Mouse (Mus musculus) forebrain, embryonic 10.5 days (tissue): ENCODE measurements around the gene Xkr8. TPM values are rescaled to one million over a fixed set of nuclear protein-coding genes. Genes with fewer than 3 reads are reported as not detected.
"Not testable (repeated sequence)": the region's sequence is repeated elsewhere in the genome, so short reads cannot be mapped to it uniquely, and the experiment has no call there.

Experiments used
- DNase-seq: peaks from one replicate; pipeline ENCODE4 v3.0.0-alpha.2; 2017; ENCODE audit warnings: low spot score; ENCODE audit errors: extremely low spot score
- H3K27ac ChIP-seq: fragments of 300-500 bp; sonication (generic); 2 replicates; pipeline ENCODE4 v1.5.1; 2016; ENCODE audit warnings: mild to moderate bottlenecking
- H3K27me3 ChIP-seq: fragments of 300-500 bp; sonication (generic); 2 replicates; pipeline ENCODE4 v1.6.1; 2016; ENCODE audit warnings: mild to moderate bottlenecking; ENCODE audit not compliant: poor library complexity, severe bottlenecking
- H3K36me3 ChIP-seq: fragments of 300-500 bp; sonication (generic); replicated peaks from 2 replicates; pipeline ENCODE4 v1.6.1; 2016; ENCODE audit warnings: mild to moderate bottlenecking, moderate library complexity
- H3K4me1 ChIP-seq: fragments of 300-500 bp; sonication (generic); 2 replicates; pipeline ENCODE4 v1.6.1; 2016
- H3K4me3 ChIP-seq: fragments of 300-500 bp; sonication (generic); 2 replicates; pipeline ENCODE4 v1.5.1; 2016; ENCODE audit warnings: mild to moderate bottlenecking, moderate library complexity
- H3K9me3 ChIP-seq: fragments of 300-500 bp; sonication (generic); 2 replicates; pipeline ENCODE4 v1.6.1; 2016; ENCODE audit warnings: mild to moderate bottlenecking, moderate library complexity
- WGBS: fragments of 180-500 bp; shearing (Covaris S2); methylation state at CpG from one replicate; pipeline ENCODE4 v1.1.7; 2016; 5-methylcytosine and 5-hydroxymethylcytosine counted together
- polyA plus RNA-seq: library from polyadenylated mRNA; unstranded; fragments of >200 nt; fragmentation: Nextera tagmentation; extraction: Ambion mirVana; gene quantifications from 2 replicates; pipeline ENCODE4 v1.2.1, GENCODE M21; 2016

The Xkr8 gene
- 4.4 and 5.0 TPM in 2 replicates for polyA plus RNA-seq

DNA sequence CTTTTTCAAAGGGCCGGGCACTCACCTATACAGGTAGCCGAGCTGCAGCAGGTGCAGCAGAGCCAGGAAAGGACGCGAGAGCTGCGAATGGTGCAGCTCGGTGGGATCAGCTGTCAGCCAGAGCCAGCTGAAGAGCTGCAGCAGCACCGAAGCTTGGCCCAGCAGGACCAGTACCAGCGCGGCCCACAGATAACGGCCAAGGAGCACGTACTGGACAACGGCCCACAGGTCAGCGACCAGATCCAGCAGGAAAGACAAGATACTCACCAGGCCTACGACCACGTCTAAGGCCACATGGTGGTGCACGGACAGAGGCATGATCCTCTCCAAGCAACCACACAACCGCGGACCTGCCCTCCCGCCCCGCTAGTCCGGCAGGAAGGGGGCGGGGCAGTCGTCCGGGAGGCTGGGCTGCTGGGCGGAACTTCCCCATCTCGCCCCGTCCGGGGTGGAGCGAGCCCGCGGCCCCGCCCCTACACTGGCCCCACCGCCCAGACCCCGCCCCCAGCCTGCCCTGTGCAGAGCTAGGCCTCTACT is at the start of gene Xkr8:
Gene Xkr8, minus strand, starts transcription at position 399 of the 537 bp plus-strand sequence.
- 3% methylated on average over 34 of the region's 34 CpGs for WGBS
- peak within 1 kb of the TSS; percentile 55 for H3K4me3 ChIP-seq
- H3K4me1 ChIP-seq, result peaks cover 25% of the 10 kb centered on the region
- H3K27me3 ChIP-seq, result no peaks in the 10 kb centered on the region
- H3K9me3 ChIP-seq, result no peaks in the 10 kb centered on the region
- H3K36me3 ChIP-seq, result peaks cover 10% of the 10 kb centered on the region
- DNase-seq, result peak; percentile 85
- peak within 1 kb of the TSS; percentile 37 for H3K27ac ChIP-seq

DNA sequence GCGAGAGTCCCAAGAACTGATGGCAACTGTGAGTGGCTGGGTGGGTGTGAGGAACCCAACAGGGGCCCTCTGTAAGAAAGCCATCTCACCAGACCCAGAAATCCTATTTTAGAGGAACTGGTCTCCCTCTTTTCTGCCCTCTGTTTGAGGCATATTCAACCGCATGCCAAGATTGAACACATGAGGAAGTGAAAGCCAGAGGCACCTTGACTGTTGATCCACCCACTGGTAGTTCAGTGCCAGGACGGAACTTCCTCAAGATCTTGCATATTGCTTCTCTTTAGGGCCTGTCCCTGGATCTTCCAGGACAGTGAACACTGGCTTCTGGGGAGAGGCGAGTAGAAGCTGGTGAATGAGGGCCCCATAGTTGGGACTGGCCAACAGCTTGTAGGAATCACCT is 47.9 kb upstream of the Xkr8 start:
- Histone ChIP-seq H3K27me3 (no peaks in the 10 kb centered on the region), H3K27ac (no peak overlapping the region), H3K4me3 (no peak overlapping the region), H3K36me3 (peaks cover 55% of the 10 kb centered on the region), H3K4me1 (no peaks in the 10 kb centered on the region), H3K9me3 (no peaks in the 10 kb centered on the region)
- WGBS, result 91% methylated on average over 4 of the region's 4 CpGs
- no peak for DNase-seq

DNA sequence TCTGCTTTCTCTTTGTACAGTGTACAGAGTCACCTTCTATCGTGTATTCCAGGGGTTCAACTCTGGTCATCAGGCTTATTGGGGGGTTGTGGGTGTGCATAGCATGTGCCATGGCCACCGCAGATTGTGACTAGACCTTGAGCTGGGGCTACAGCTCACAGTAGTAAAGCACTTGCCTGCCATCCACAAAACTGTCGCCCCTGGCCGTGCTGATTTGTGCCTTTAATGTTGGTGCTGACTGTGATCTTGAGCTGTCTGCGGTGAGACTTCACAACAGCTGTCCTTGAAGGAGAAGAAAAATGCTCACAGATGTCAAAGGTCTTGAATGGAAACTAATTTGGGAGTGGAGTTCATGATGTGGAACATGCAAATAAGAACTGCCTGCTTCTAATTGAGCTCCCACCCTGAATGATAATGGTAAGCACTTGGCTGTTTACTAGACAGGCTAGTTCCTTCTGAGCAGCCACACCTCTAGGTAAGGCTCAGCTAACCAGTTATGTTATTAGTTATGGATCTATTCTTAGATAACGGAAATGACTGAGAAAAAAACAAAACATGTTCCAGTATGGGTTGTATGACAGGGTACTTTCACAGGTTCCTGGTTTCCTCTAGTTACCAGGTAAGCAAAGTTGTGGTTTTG is 46.3 kb upstream of the Xkr8 start:
- Histone ChIP-seq H3K4me3 (no peak overlapping the region), H3K9me3 (no peaks in the 10 kb centered on the region), H3K27ac (no peak overlapping the region), H3K4me1 (no peaks in the 10 kb centered on the region), H3K27me3 (no peaks in the 10 kb centered on the region), H3K36me3 (peaks cover 71% of the 10 kb centered on the region)
- no peak for DNase-seq
- 95% methylated on average over 6 of the region's 6 CpGs for WGBS

DNA sequence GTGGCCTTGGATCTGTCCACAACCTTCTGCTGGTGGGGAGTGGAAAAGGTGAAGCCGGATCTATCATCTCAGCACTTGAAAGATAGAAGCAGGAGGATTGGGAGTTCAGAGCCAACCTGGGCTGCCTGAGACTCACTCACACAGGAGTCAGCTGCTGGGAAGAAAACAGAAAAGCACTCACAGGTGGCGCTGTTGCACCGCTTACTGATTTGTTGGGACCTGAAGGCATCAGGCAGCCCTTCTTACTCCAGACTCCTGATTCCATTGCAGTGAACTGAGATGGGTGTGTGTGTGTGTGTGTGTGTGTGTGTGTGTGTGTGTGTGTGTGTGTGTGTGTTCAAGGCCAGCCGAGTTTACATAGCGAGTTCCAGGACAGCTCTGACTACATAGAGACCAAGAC is 44.4 kb upstream of the Xkr8 start:
- Histone ChIP-seq H3K9me3 (no peaks in the 10 kb centered on the region), H3K4me3 (no peak overlapping the region), H3K36me3 (peaks cover 90% of the 10 kb centered on the region), H3K27ac (no peak overlapping the region), H3K27me3 (no peaks in the 10 kb centered on the region), H3K4me1 (no peaks in the 10 kb centered on the region)
- WGBS, result 84% methylated on average over 5 of the region's 5 CpGs
- no peak for DNase-seq

DNA sequence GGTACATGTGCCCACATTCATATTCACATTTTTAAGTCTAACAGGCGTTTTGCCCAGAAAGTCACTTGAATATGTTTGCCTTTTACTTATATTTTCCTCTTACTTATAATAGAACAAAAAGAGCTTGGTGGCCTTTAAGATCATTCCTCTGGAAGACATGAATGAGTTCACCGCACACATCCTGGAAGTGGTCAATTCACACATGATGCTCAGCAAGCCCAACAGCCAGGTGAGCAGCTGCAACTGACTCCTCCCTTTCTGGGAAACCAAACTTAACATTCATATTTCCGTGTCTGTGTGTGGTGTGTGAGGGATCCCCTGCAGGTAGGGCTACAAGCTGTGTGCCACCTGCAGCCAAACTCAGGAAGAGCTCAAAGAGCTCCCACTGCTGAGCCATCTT is 42.6 kb upstream of the Xkr8 start:
- Histone ChIP-seq H3K4me3 (no peak overlapping the region), H3K4me1 (no peaks in the 10 kb centered on the region), H3K36me3 (peaks cover 100% of the 10 kb centered on the region), H3K27me3 (no peaks in the 10 kb centered on the region), H3K9me3 (no peaks in the 10 kb centered on the region), H3K27ac (no peak overlapping the region)
- no peak for DNase-seq
- 90% methylated on average over 3 of the region's 3 CpGs for WGBS

DNA sequence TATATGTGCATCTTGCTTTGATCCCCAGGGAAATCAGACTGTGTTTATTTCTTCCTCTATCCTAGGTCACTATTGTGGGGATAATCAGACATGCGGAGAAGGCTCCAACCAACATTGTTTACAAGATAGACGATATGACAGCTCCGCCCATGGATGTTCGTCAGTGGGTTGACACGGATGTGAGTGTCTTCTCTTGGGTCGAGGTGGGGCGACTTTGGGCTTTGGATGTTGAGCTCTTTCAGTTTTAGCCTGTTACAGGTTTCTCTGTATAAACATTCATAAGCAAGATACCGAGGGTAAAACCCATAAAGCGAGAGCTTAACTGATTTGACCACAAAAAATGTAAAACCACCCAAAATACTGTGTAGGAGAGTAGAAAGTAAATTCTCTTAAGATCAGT is 39.4 kb upstream of the Xkr8 start:
- Histone ChIP-seq H3K27ac (no peak overlapping the region), H3K27me3 (no peaks in the 10 kb centered on the region), H3K36me3 (peaks cover 73% of the 10 kb centered on the region), H3K4me1 (peaks cover 9% of the 10 kb centered on the region), H3K9me3 (no peaks in the 10 kb centered on the region), H3K4me3 (no peak overlapping the region)
- 95% methylated on average over 9 of the region's 9 CpGs for WGBS
- no peak for DNase-seq

DNA sequence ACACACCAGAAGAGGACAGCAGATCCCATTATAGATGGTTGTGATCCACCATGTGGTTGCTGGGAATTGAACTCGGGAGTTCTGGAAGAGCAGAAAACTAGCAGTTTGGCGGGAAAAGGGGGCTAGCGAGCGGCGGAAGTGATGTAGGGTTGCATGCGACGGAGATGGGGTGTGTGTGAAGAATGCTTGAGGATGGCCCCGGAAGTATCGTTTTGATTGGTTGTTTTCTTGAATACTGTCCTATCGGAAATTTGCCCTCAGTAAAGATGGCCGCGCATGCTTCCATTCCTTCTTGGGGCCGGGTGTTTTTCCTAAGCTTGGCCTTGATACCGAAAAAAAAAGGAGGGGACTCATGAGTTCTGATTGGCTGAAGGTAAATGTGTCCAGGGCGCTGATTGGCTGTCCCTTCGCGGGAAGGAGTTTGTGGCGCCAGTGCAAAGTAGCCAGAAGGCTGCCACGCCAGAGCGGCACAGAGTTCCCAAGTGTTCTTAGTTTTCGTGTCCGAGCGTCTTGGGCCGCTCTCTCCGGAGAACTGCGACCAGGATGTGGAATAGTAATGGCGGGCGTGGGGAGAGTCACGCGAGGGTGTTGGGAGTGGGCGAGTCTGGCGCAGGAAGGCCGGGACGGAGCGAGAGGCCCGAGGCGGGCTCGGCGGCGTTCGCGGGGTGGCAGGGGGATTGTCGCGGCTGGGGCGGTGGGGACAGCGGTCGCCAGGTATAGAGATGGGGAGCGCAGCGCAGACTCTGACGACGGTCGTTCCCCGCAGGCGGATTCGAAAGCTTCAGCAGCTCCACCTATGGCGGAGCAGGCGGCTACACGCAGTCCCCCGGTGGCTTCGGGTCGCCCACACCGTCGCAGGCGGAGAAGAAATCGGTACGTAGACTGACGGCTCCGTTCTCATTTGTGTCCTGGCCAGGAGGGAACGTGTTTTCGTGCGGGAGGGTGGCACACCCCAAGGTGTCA is 35.8 kb upstream of the Xkr8 start, which contains the start of gene Rpa2:
Gene Rpa2, plus strand, starts transcription at position 419 of the 963 bp plus-strand sequence.
- Histone ChIP-seq H3K27me3 (no peaks in the 10 kb centered on the region), H3K4me3 (peak within 1 kb of the TSS; percentile 72), H3K27ac (peak within 1 kb of the TSS; percentile 88), H3K4me1 (peaks cover 9% of the 10 kb centered on the region), H3K36me3 (peaks cover 37% of the 10 kb centered on the region), H3K9me3 (no peaks in the 10 kb centered on the region)
- DNase-seq, result peak; percentile 99
- under 1% methylated on average over 71 of the region's 71 CpGs for WGBS

DNA sequence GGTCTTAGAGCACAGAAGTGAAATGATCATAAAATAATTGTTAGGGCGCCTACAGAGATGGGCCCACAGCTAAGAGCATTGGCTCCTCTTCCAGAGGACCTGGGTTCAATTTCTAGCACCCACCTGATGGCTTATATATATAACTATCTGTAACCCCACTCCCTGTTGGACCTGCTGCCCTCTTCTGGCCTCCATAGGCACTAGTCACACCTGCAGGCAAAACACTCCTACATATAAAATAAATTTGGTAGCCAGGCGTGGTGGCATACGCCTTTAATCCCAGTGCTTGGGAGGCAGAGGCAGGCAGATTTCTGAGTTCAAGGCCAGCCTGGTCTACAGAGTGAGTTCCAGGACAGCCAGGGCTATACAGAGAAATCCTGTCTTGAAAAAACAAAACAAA is 30.8 kb upstream of the Xkr8 start:
- not testable (repeated sequence) for H3K27me3 ChIP-seq, H3K36me3 ChIP-seq, H3K27ac ChIP-seq, H3K4me3 ChIP-seq, H3K9me3 ChIP-seq, H3K4me1 ChIP-seq, DNase-seq
- 92% methylated on average over 3 of the region's 3 CpGs for WGBS

DNA sequence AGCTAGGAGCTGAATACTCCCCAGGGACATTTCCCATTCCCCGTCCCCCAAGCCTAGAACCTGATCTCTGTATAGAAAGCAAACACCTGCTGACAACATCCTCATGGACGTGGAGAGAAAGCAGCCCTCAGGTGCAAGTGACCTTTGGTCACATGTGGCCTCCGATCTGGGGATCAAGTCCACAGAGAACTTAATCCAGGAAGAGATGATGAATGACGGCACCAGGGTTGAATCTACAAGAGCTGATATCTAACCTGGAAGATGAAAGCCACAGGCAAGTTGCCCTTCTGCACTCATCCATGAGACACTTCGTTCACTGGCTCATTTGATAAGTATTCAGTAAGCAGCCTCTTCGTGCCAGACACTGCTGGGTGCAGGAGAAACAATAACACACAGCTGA is 30.3 kb upstream of the Xkr8 start:
- WGBS, result 85% methylated on average over 6 of the region's 6 CpGs

DNA sequence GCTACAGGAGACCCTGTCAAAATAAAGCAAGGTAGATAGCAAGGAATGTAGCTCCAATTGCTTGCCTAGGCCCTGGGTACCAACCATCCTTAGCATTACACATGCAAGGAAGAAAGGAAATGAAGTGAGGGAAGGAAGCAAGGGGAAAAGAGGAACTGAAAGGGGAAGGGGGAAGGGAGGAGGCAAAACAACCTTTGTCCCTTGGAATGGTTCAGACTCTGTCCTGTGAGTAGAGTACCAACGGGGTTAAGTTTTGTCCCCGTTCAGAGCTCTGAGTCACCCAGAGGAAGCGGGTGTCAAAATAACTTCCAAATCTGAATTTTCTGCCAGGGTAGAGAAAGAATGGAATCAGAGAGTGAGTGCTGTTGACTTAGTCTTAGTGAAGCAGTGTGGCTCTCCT is 27.9 kb upstream of the Xkr8 start:
- peaks cover 13% of the 10 kb centered on the region for H3K4me1 ChIP-seq
- no peak overlapping the region for H3K4me3 ChIP-seq
- H3K27ac ChIP-seq, result no peak overlapping the region
- DNase-seq, result no peak
- H3K9me3 ChIP-seq, result no peaks in the 10 kb centered on the region
- H3K36me3 ChIP-seq, result no peaks in the 10 kb centered on the region
- peaks cover 33% of the 10 kb centered on the region for H3K27me3 ChIP-seq
- WGBS, result 76% methylated on average over 3 of the region's 3 CpGs

More for the DNA sequence above, 30.3 kb upstream of the Xkr8 start:
- Histone ChIP-seq H3K27me3 (peaks cover 10% of the 10 kb centered on the region), H3K9me3 (no peaks in the 10 kb centered on the region), H3K4me3 (no peak overlapping the region), H3K27ac (no peak overlapping the region), H3K4me1 (no peaks in the 10 kb centered on the region), H3K36me3 (no peaks in the 10 kb centered on the region)
- DNase-seq, result no peak

DNA sequence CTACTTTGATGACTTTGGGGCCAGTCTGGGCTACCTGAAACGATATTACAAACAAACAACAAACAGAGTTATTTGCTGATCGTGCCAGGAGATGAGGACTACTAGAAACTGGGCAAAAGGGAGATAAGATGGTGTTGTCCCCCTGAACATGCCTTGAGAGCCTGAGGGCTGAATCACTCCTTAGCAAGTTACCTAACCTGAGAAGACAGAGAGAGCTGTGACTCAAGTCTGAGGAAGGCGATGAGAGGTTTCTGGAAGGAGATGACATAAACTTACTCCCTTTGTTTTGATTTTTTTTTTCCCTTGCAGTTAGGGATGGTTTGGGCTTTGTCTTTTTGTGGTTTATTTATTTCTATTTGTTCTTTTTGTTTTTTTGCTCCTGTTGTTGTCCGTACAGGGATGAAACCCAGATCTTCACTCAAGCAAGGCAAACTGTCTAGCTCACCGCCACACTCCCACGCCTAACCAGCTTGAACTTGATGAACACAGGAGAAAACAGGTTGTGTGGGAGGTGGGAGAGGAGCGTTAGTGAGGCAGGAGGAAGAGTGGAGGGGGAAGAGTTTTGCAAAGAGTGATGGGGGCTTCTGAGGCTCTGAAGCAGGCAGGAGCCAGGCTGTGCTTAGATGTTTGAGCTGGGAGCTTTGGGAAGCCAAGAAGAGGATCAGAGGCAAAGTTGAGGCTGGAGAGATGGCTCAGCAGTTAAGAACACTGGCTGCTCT is 25.4 kb upstream of the Xkr8 start:
- Histone ChIP-seq H3K27ac (no peak overlapping the region), H3K36me3 (no peaks in the 10 kb centered on the region), H3K27me3 (peaks cover 33% of the 10 kb centered on the region), H3K4me3 (no peak overlapping the region), H3K4me1 (peaks cover 16% of the 10 kb centered on the region), H3K9me3 (no peaks in the 10 kb centered on the region)
- no peak for DNase-seq
- 90% methylated on average over 7 of the region's 7 CpGs for WGBS

DNA sequence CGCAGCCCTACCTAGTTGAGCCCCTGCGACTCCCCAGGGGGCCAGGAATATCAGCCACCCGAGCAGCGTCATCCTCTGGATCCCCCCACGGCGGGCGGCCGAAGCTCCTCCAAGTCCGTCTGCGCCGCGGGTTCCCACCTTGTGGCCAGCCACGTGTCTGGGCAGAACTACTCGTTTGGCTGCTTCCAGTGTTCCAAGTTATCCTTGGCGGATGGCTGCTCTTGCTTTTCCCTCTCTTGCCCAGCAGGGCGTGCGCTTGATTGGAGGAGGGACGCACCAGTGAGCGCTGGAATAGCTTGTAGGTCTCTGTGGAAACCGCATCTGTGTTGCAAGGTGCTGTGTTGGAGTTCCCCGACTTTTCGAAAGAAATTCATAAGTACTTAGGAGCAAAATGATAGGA is 24.6 kb upstream of the Xkr8 start, which contains the start of gene Smpdl3b:
Gene Smpdl3b, minus strand, starts transcription at position 279 of the 400 bp plus-strand sequence.
- peak within 1 kb of the TSS; percentile 56 for H3K4me3 ChIP-seq
- no peaks in the 10 kb centered on the region for H3K9me3 ChIP-seq
- no peaks in the 10 kb centered on the region for H3K36me3 ChIP-seq
- H3K27me3 ChIP-seq, result peaks cover 33% of the 10 kb centered on the region
- H3K4me1 ChIP-seq, result peaks cover 24% of the 10 kb centered on the region
- WGBS, result 1% methylated on average over 22 of the region's 22 CpGs
- peak within 1 kb of the TSS; percentile 81 for H3K27ac ChIP-seq
- peak; percentile 83 for DNase-seq
